Mouse (Mus musculus) heart, embryonic 12.5 days (tissue): Measurements from ENCODE around the gene Sgca. TPM values are rescaled to one million over a fixed set of nuclear protein-coding genes. Genes with fewer than 3 reads are reported as not detected.
"Not testable (repeated sequence)": the region's sequence is repeated elsewhere in the genome, so short reads cannot be mapped to it uniquely, and the experiment has no call there.

Experiments used
- ATAC-seq: fragments of 200-750 bp; cut with Nextera tagmentation; 2 replicates; pipeline ENCODE4 v1.8.0; 2017; ENCODE audit warnings: moderate TSS enrichment, moderate library complexity; ENCODE audit not compliant: insufficient number of reproducible peaks, low FRiP score
- H3K27ac ChIP-seq: fragments of 300-500 bp; sonication (generic); 2 replicates; pipeline ENCODE4 v1.5.1; 2016; ENCODE audit warnings: mild to moderate bottlenecking, moderate library complexity; ENCODE audit not compliant: poor library complexity, severe bottlenecking
- H3K27me3 ChIP-seq: fragments of 300-500 bp; sonication (generic); replicated peaks from 2 replicates; pipeline ENCODE4 v1.6.1; 2016; ENCODE audit warnings: mild to moderate bottlenecking, moderate library complexity
- H3K36me3 ChIP-seq: fragments of 300-500 bp; sonication (generic); 2 replicates; pipeline ENCODE4 v1.6.1; 2016; ENCODE audit warnings: mild to moderate bottlenecking, moderate library complexity
- H3K4me1 ChIP-seq: fragments of 300-500 bp; sonication (generic); replicated peaks from 2 replicates; pipeline ENCODE4 v1.6.1; 2016; ENCODE audit warnings: mild to moderate bottlenecking
- H3K4me2 ChIP-seq: fragments of 300-500 bp; sonication (generic); 2 replicates; pipeline ENCODE4 v1.6.1; 2016; ENCODE audit warnings: mild to moderate bottlenecking, moderate library complexity
- H3K4me3 ChIP-seq: fragments of 300-500 bp; sonication (generic); 2 replicates; pipeline ENCODE4 v1.5.1; 2016; ENCODE audit warnings: mild to moderate bottlenecking
- H3K9ac ChIP-seq: fragments of 300-500 bp; sonication (generic); 2 replicates; pipeline ENCODE4 v1.6.1; 2016; ENCODE audit warnings: mild to moderate bottlenecking, moderate library complexity
- H3K9me3 ChIP-seq: fragments of 300-500 bp; sonication (generic); replicated peaks from 2 replicates; pipeline ENCODE4 v1.6.1; 2016; ENCODE audit warnings: mild to moderate bottlenecking, moderate library complexity
- WGBS: fragments of 180-500 bp; shearing (Covaris S2); methylation state at CpG from one replicate; pipeline ENCODE4 v1.1.7; 2016; 5-methylcytosine and 5-hydroxymethylcytosine counted together
- polyA plus RNA-seq: library from polyadenylated mRNA; unstranded; fragments of >200 nt; fragmentation: Nextera tagmentation; extraction: Ambion mirVana; gene quantifications from 2 replicates; pipeline ENCODE4 v1.2.1, GENCODE M21; 2016

Sgca gene
- polyA plus RNA-seq: 20.6 and 26.6 TPM in 2 replicates

DNA sequence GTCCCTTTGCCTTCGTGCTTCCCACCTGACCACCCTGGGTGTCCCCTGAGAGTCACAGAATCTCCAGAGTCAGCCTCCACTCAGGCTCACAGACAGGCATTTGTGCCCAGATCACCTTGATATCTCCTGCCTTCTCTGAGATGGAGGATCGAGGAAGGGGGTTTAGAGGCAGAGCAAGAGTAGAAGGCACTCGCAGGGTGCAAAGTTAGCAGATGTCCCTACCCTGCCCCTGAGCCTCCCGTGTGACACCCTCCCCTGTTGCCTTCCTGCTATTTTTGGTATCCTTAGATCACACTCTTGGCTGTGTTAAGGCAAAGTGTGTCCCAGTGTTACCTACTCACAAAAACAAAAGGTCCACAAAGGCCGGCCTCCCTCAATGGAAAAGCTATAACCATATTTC, at the start of gene Sgca:
Gene Sgca, minus strand, starts transcription at position 129 of the 400 bp plus-strand sequence.
- Histone ChIP-seq H3K4me3 (no peak within 1 kb of the TSS), H3K27me3 (no peaks in the 10 kb centered on the region), H3K4me2 (0 out of 2 replicates have a peak within 1 kb of the TSS, but pooled peaks have one; percentile 1), H3K9me3 (no peaks in the 10 kb centered on the region), H3K36me3 (no peaks in the 10 kb centered on the region), H3K27ac (peak within 1 kb of the TSS; percentile 64), H3K4me1 (peaks cover 60% of the 10 kb centered on the region), H3K9ac (peak within 1 kb of the TSS; percentile 35; the same call in 1 of the 2 replicates)
- WGBS: 44% methylated on average over 5 of the region's 5 CpGs
- ATAC-seq: no peak

DNA sequence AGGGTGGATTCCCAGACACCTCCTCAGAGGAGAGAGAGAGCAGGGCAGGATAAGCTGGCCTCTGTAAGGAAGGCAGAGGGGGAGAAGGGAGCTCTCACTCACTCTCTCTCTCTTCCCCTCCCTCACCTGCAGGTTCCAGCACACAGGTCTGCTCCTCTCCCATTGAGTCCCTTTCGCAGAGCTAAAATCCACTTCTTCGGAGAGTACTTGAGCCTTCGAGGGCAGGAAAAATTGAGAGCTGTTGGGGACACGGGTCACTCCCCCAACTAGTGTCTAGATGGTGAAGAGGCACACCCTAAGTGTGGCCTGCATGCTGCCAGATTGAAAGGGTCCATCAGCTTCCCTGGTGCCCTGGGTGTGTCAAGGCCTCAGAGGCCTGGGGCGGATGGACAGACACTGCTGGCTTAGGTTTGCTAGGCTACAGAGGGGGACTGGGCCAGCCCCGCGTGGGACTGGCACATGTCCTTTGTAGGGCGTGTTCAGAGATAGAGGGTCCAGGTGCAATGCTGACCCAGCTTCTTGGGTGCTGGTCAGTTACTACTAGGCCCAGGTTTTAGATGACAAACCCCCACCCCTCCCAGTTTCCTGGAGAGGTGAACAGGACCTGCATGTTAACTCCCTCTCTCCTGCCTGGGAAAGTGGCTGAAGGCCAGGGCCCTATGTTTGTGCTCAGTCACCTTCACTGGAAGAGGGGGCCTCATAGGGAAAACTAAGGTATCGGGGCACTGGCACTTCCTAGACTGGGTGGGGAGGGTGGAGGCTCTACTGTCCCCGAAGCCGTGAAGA, 49.3 kb upstream of the Sgca start:
- Histone ChIP-seq H3K4me2 (no peak overlapping the region), H3K9ac (no peak overlapping the region), H3K27me3 (peaks cover 9% of the 10 kb centered on the region), H3K4me3 (no peak overlapping the region), H3K9me3 (no peaks in the 10 kb centered on the region), H3K36me3 (peaks cover 86% of the 10 kb centered on the region), H3K27ac (no peak overlapping the region), H3K4me1 (no peaks in the 10 kb centered on the region)
- ATAC-seq: no peak
- WGBS: 82% methylated on average over 11 of the region's 11 CpGs

DNA sequence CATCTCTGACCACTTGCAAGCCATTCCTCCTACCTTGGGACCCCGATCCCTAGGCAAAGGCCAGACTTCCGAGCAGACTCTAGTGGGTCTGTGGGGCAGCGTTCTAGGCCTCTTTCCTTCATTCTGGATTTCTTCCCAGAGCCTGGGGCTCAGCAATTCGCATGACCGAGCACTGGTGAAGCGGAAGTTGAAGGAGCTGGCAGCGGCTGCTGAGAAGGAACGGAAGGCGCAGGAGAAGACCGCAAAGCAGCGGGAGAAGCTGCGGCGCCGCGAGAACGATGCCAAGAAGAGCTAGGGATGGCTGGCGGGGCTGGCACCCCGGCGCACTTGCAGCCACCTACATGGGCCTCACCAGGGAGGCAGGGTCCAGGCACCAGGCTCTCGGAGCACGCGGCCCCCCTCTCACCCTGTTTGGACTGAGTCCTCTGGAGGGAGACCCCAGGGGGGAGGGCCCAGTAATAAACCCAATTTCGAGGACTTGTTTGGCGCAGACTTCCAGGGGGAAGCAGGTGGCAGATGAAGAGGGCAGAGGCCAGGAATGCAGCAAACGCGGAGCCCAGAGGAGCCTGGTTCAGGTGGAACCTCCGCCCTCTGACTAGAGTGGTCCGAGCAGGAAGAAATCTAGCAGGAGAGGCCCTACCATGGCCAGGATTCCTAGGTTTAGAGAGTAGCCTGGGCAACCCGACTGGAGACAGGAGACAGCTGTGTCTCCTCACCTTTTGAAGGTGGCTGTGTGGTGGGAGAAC, 48.5 kb upstream of the Sgca start:
- Histone ChIP-seq H3K27ac (no peak overlapping the region), H3K4me2 (no peak overlapping the region), H3K9ac (no peak overlapping the region), H3K9me3 (no peaks in the 10 kb centered on the region), H3K36me3 (peaks cover 91% of the 10 kb centered on the region), H3K27me3 (peaks cover 17% of the 10 kb centered on the region), H3K4me1 (no peaks in the 10 kb centered on the region), H3K4me3 (no peak overlapping the region)
- WGBS: 74% methylated on average over 29 of the region's 29 CpGs
- ATAC-seq: no peak

DNA sequence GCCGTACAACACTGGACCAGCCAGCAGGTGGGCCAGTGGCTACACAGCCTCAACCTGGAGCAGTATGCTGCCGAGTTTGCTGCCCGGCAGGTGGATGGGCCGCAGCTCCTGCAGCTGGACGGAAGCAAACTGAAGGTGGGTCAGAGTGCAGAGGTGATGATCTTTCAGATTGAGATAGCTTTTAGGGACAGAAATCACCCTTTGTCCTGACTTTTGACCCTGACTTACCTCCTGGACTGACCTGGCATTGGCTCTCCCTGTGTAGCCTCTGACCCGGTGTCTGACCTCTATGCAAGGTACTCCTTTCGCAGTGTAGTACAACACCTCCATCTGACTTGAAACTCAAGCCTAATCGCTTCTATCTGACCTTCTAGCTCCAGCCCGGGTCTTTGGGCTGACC, 47.4 kb upstream of the Sgca start:
- H3K36me3 ChIP-seq: peaks cover 90% of the 10 kb centered on the region
- no peak overlapping the region for H3K27ac ChIP-seq
- WGBS: 93% methylated on average over 9 of the region's 9 CpGs
- H3K4me2 ChIP-seq: no peak overlapping the region
- no peak for ATAC-seq
- no peak overlapping the region for H3K9ac ChIP-seq
- no peak overlapping the region for H3K4me3 ChIP-seq
- no peaks in the 10 kb centered on the region for H3K4me1 ChIP-seq
- H3K27me3 ChIP-seq: peaks cover 27% of the 10 kb centered on the region
- no peaks in the 10 kb centered on the region for H3K9me3 ChIP-seq

DNA sequence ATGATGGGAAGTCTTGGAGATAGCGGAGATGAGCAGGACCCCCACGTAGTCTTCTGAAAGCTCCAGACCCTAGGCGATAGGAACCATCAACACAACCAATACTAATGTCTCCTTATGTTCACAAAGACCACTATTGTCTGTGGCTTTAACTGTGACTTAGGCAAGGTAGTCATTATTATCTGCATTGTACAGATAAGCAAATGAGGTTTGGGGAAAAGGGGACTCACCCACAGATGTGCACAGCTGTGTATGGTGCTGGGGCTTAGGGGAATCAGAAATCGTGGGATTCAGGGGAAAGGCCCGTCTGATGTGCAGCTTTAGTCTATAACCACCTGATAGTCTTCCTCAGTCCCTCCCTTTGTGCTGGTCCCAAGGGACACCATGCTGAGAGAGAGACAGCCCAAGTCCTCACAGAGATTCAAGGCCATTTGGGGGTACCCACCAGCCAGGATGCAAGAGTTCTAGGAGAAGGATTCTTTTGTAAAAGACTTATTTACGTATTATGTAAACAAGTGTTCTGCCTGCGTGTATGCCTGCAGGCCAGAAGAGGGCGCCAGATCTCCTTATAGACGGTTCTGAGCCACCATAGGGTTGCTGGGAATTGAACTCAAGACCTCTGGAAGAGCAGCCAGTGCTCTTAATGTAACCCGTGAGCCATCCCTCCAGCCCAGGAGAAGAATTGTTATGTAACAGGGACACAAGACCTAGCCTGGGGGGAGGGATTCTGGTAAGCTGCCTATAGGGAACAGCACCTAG, 46.3 kb upstream of the Sgca start:
- Histone ChIP-seq H3K27ac (no peak overlapping the region), H3K4me3 (no peak overlapping the region), H3K9ac (no peak overlapping the region), H3K36me3 (peaks cover 87% of the 10 kb centered on the region), H3K4me1 (peaks cover 4% of the 10 kb centered on the region; the same call in 1 of the 2 replicates), H3K27me3 (peaks cover 28% of the 10 kb centered on the region), H3K9me3 (no peaks in the 10 kb centered on the region), H3K4me2 (no peak overlapping the region)
- no peak for ATAC-seq
- WGBS: 76% methylated on average over 10 of the region's 10 CpGs

DNA sequence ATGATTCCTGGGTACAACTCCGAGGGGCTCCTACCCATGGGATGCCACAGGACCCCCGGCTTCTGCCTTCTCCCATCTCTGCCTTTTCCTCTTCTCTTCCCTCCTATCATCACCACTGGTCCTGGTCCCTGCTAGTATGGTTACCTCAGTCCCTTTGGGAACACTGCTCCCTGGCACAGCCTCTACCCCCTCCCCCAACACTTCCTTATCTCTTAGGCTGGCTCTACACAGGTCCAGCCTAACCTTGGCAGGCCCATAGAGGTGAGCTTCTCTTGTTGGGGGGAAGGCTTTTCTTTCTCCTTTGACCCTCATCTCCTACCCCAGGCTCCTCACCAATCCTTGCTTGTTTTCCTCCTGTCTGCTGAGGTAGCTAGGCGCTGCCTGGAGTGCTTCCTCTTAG, 39.4 kb upstream of the Sgca start:
- WGBS: 64% methylated on average over 3 of the region's 3 CpGs
- no peak overlapping the region for H3K4me3 ChIP-seq
- H3K27me3 ChIP-seq: peaks cover 22% of the 10 kb centered on the region
- peak overlapping the region; percentile 37 for H3K9ac ChIP-seq
- H3K27ac ChIP-seq: no peak overlapping the region
- H3K4me2 ChIP-seq: peak overlapping the region; percentile 4; the same call in 1 of the 2 replicates
- H3K9me3 ChIP-seq: no peaks in the 10 kb centered on the region
- 0 out of 2 replicates have a peak, but pooled peaks have one; percentile 10 for ATAC-seq
- H3K36me3 ChIP-seq: peaks cover 28% of the 10 kb centered on the region
- peaks cover 47% of the 10 kb centered on the region for H3K4me1 ChIP-seq

DNA sequence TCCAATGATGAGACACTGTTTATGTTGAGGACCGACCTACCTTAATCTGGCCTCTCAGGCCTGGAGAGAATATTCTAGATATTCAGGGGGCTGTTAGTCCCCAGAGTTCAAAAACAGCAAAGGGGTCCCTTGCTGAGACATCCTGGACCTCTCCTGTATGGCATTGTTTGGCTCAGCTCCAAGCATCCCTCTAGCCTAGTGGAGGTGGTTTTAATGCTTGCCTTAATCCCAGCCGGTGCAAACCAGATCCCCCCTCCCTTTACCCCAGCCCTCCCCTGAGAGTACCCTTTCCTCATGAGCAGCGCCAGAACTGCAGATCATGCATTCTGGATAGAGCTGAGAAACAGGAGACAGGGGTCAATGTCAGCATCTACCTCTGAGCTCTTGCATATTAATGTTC, 36.4 kb upstream of the Sgca start:
- H3K27ac ChIP-seq: peak overlapping the region; percentile 68
- H3K4me2 ChIP-seq: peak overlapping the region; percentile 94

DNA sequence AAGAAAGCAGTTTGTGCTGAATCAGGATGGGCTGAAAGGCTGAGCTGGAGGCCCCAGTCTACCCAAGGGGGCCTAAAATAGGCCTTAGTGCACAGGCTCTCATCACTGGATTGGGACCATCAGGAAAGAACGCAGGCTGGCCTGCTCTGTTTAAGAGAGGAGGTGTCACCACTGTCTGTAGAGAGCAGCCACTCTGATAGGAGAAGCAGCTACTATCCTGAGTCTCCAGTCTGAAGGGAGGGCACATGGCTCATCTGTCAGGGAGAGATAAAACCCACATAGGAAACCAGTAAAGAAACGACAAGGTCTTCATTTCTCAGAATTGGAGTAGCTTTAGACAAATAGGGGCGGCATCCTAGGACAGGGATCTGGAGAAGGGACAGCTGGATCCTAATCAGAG, 35.9 kb upstream of the Sgca start:
- Histone ChIP-seq H3K27ac (peak overlapping the region; percentile 68), H3K9ac (0 out of 2 replicates have a peak overlapping the region, but pooled peaks have one; percentile 4), H3K4me1 (peaks cover 60% of the 10 kb centered on the region), H3K36me3 (peaks cover 6% of the 10 kb centered on the region; the same call in 1 of the 2 replicates), H3K4me3 (no peak overlapping the region), H3K27me3 (no peaks in the 10 kb centered on the region), H3K4me2 (peak overlapping the region; percentile 94), H3K9me3 (no peaks in the 10 kb centered on the region)
- WGBS: 29% methylated on average over 3 of the region's 3 CpGs
- ATAC-seq: peak; percentile 84

More for the DNA sequence above, 36.4 kb upstream of the Sgca start:
- Histone ChIP-seq H3K36me3 (peaks cover 6% of the 10 kb centered on the region; the same call in 1 of the 2 replicates), H3K4me1 (peaks cover 61% of the 10 kb centered on the region), H3K4me3 (no peak overlapping the region), H3K27me3 (no peaks in the 10 kb centered on the region), H3K9ac (no peak overlapping the region), H3K9me3 (no peaks in the 10 kb centered on the region)
- ATAC-seq: no peak
- WGBS: 35% methylated on average over 3 of the region's 3 CpGs

DNA sequence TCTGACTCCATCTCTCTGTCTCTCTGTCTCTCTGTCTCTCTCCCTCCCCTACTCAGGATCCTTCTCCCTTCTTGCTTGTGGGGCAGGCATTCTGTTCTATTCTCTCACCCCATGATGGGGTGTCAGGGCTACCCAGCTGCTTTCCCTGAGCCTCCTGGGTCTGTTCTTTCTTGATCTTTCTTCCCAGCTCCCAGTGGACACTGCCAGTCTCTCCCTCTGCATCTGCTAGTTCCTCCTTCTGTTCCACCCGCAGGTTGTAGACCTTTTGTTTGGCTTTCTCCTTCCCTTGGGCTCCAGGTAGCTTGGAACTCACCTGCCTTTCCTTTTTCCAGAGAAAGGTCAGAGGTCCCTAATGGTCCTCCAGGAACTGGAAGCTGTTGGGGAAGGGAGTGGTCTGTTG, 35.3 kb upstream of the Sgca start:
- H3K27me3 ChIP-seq: no peaks in the 10 kb centered on the region
- H3K27ac ChIP-seq: peak overlapping the region; percentile 68
- H3K9me3 ChIP-seq: no peaks in the 10 kb centered on the region
- H3K4me2 ChIP-seq: peak overlapping the region; percentile 94
- no peak for ATAC-seq
- H3K36me3 ChIP-seq: peaks cover 6% of the 10 kb centered on the region; the same call in 1 of the 2 replicates
- H3K4me3 ChIP-seq: peak overlapping the region; percentile 78
- 32% methylated on average over 1 of the region's 1 CpGs for WGBS
- H3K4me1 ChIP-seq: peaks cover 64% of the 10 kb centered on the region
- H3K9ac ChIP-seq: peak overlapping the region; percentile 58

DNA sequence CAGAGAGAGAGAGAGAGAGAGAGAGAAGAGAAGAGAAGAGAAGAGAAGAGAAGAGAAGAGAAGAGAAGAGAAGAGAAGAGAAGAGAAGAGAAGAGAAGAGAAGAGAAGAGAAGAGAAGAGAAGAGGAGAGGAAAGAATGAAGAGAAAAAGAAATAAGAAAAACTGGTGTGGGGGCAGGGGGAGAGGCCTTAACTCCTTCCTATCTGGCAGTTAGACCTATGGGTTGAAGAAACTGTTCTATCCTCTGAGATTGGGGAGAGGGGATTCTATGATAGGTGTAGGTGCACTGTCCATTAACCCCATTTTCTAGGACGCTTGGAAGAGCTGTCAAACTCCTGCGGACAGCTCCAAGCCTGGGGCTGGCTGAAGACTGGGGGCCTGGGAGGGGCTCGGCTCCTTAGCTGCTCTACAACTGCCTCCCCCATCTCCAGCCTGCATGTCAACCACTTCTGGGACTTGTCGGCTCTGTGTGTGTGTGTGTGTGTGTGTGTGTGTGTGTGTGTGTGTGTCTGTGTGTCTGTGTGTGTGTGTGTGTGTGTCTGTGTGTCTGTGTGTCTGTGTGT, 34.8 kb upstream of the Sgca start:
- H3K4me2 ChIP-seq: peak overlapping the region; percentile 94
- H3K36me3 ChIP-seq, ATAC-seq, H3K9me3 ChIP-seq, H3K27me3 ChIP-seq: not testable (repeated sequence)
- WGBS: 13% methylated on average over 4 of the region's 4 CpGs
- peak overlapping the region; percentile 68 for H3K27ac ChIP-seq
- peak overlapping the region; percentile 78 for H3K4me3 ChIP-seq
- peak overlapping the region; percentile 58 for H3K9ac ChIP-seq
- H3K4me1 ChIP-seq: peaks cover 65% of the 10 kb centered on the region
